Mouse (Mus musculus): Measurements from ENCODE around the gene Msantd3. TPM values are rescaled to one million over a fixed set of nuclear protein-coding genes. Genes with fewer than 3 reads are reported as not detected.
A peak's percentile ranks its signal among the peaks of the same experiment; 100 is the strongest.

Msantd3 gene
- total RNA-seq, 2 experiments from 2014 or later = 13.9 to 20.1 TPM

DNA sequence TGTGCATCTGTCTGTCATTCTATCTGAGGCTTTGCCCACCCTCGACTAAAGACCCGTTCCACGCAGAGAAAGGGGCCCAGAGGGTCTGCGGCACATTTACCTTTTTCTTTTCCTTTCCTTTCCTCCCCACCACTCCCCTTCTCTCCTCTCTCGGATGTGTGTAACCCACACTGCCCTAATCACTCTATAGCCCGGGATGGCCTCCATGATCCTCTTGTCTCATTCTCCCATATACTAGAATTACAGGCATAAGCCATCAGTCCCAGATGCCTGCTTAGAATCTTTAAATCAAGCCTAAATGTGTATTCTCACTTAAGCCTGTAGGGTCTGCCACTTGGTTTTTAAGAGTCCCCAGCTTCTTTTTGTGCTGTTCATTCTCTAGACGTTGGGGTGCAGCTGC is 36.6 kb downstream of the Msantd3 start:
- Histone ChIP-seq H3K4me3 (no peak overlapping the region), H3K27ac (no peak overlapping the region)
- DNase-seq = no peak
- intact Hi-C loops (cut with DNase I) = no loop called here
- no peak for TF ChIP-seq CTCF (IDR thresholded peaks at IDR 0.05)

DNA sequence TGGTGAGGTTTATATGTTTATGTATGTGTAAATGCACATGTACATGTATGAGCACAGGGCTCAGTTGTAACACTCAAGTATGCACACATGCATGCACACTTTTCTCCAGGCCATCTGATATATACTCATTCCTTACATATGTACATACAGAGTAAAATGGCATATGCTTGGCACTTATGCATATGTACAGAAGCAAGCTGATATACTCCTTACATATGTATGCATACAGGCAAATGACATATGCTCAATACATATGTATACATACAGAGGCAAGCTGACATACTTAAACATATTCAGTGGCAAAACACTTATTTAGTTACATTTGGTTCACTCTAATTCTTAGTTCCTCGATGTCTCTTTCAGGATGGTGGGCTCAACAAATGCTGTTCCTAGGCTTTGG is 38.1 kb downstream of the Msantd3 start:
- no peak overlapping the region for H3K27ac ChIP-seq
- no peak for TF ChIP-seq CTCF (IDR thresholded peaks at IDR 0.05)
- intact Hi-C loops (cut with DNase I) = no loop called here
- no peak overlapping the region for H3K4me3 ChIP-seq
- DNase-seq = no peak

DNA sequence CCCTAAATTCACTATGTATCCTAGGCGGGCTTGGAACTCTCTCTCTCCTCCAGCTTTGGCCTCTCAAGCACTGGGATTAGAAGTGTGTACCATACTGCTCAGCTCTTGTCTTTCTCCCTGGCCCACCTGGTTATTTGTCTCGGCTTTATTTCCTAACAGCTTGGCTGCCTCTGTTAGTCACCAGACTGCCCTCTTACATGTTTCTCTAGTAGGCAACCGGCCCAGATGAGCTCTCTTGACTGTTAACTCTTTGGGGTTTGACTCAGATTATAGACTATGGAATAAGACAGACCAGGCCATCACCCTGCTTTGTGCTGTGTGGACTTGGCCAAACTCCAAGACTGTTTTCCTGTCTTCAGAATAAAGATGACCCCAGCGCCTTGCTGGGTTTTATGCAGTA is 38.7 kb downstream of the Msantd3 start:
- intact Hi-C loops (cut with DNase I) = no loop called here
- Histone ChIP-seq H3K27ac (no peak overlapping the region), H3K4me3 (no peak overlapping the region)
- DNase-seq = no peak
- no peak for TF ChIP-seq CTCF (IDR thresholded peaks at IDR 0.05)

DNA sequence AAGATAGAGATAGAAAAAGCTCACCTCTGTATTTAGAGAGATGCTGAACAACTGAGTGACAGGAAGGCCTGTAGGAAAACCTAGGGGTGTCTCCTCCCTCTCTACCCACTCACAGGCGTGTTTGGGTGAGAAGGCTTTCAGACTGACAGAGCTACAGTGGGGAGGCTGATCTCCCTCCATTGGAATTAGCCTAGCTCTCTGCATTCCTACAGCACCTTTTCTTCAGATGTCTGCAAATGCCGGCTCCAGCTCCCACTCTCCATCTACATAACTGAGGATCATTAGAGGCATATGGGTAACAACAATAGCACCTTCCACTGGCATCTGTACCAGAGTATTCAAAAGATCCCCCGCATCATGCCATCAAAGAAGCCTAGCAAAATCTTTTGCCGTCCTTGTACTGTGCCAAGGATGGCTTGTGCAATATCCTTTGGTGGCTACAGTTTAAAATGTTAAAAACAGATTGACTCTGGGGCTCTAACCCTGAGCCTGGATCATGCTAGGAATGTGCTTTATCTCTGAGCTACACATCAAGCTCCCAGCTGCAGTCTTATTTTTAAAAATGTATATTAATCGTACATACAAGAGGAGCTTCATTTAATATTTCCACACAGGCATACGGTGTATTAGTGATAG is 39.9 kb downstream of the Msantd3 start:
- intact Hi-C loops (cut with DNase I) = no loop called here

DNA sequence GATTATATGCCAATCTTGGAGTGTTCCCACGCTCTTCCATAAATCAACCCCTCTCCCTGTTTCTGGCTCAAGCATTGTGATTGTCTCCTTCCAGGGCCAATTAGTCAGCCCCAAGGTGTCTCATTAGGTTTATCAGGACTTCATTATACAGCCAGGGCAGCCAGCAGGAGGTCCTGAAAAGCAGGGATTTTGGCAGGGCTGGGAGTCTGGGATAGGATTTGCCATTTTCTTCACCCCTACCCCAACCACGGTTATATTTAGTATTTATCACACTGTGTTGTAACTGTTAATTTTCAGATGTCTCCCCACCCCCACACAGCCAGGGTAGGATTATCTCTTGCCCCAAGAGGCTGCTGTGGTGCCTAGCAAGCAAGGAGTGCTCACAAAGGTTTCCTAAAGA is 41.5 kb downstream of the Msantd3 start:
- intact Hi-C loops (cut with DNase I) = no loop called here
- no peak for TF ChIP-seq CTCF (IDR thresholded peaks at IDR 0.05)
- no peak overlapping the region for H3K4me3 ChIP-seq
- H3K27ac ChIP-seq = no peak overlapping the region
- no peak for DNase-seq

More for the DNA sequence above, 39.9 kb downstream of the Msantd3 start:
- Histone ChIP-seq H3K27ac (no peak overlapping the region), H3K4me3 (no peak overlapping the region)
- TF ChIP-seq CTCF (IDR thresholded peaks at IDR 0.05) = no peak
- no peak for DNase-seq

DNA sequence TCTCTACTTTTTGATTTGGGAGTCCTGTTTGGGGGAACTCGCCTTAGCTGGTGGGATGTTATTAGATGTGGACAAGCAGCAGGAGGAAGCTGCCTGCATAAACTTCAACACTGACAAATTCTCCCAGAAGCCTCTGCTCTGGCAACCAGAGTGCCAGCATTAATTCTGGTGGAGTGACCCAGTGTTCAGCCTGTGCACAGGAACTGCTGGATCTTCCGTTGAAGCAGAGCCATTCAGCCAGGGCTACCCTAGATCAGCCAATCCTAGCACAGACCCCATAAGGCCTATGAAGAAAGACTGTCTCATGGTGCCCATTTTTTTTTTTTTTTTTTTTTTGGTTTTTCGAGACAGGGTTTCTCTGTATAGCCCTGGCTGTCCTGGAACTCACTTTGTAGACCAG is 42.3 kb downstream of the Msantd3 start:
- no peak overlapping the region for H3K27ac ChIP-seq
- TF ChIP-seq CTCF (IDR thresholded peaks at IDR 0.05) = no peak
- H3K4me3 ChIP-seq = no peak overlapping the region
- no peak for DNase-seq
- intact Hi-C loops (cut with DNase I) = no loop called here

DNA sequence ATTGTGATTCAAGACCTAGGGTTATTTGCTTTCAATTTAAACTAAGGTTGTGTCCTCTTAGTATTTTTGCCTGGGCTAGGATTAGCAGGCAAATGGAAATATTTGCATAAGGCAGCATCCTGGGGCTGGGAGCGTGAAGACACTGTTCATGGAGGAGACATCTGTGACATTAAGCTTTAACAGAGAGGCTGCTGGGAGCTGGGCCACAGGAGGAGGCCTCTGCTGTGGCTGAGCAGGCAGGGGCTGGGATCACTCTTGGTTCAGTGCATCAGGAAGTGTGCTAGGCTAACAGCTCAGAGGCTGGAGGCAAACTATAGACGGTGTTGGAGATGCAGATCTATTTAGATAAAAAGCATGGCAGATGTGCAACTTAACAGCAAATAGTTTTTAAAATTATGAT is 43.2 kb downstream of the Msantd3 start:
- H3K4me3 ChIP-seq = no peak overlapping the region
- DNase-seq = no peak
- no peak overlapping the region for H3K27ac ChIP-seq
- intact Hi-C loops (cut with DNase I) = no loop called here
- TF ChIP-seq CTCF (IDR thresholded peaks at IDR 0.05) = no peak

DNA sequence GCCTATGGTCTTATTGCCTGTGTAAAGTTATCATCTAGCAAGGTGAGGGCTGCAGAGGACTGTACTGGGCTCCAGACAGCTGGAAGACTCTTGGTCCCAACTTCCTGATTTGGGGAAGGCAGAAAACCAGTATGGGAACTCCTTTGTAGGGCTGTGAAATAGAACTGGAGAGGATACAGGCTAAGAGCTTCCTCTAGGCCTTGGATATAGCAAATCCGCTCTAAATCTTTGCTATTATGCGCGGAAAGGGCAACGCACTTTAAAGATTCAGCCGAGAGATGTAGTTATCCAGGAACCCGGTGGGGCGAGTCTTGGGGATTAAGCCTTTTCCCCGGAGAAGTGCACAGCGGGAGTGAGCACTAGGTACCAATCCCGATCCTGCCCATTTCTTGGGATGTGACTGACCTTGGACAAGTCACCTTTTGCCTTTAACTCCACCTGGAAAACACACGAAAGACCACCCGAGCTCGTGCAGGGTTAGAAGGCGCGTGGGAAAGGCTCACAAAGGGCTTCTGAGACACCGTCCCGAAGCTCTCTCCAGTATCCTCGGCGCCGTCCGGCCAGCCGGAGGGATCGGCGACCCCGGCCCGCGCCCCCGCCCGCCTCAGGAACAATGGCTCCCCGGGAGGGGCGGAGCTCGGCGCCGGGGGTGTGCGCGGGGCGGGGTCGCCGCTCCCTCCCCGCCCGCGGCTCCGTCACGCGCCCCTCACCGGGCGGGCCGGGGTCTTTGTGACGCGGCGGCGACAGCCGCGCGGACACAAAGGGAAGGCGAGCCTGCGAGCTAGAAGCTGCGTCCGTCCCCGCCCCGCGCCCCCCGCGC is 44.9 kb downstream of the Msantd3 start, which contains the start of gene Tmeff1:
Tmeff1 (plus strand) TSS at position 754 of the 820 bp plus-strand sequence.
- DNase-seq = peak; percentile 24
- TF ChIP-seq CTCF (IDR thresholded peaks at IDR 0.05) = no peak

DNA sequence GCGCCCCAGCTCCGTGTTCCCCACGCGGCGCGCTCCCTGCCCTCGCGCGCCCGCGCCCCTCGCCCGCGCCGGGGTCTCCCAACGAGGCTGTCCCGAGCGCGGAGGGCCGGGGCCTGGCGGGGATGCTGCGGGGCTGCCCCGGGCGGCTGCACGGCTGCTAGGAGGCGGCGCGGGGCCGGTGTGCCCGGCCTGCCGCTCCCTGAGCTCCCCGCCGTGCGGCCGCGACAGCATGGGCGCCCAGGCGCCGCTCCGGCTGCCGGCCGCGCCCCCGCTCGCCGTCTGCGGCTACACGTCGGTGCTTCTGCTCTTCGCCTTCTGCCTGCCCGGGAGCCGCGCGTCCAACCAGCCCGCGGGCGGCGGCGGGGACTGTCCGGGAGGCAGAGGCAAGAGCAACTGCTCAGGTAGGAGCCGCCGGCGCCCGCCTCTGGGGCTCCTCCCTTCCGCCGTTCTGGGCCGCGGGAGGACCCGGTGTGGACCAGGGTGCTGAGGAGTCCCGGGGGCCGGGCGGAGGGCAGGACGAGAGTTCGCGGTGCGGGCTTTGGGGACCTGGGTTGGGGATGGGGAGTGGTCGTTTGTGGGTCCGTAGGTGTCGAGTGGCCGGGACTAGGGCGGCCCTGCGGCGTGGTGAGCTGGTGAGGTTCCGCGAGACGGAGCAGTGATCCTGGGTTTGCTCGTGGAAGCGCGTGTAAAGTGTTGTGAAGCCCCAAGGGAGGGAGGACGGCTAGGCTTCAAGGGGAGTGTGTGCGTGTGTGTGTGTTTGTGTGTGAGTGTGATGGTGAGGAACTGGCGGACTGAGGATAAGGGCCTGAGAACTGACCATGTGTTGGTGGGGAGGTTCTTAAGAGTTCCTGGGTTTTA is 45.7 kb downstream of the Msantd3 start:
- peak overlapping the region; percentile 77 for H3K4me3 ChIP-seq
- no peak overlapping the region for H3K27ac ChIP-seq
- intact Hi-C loops (cut with DNase I) = loop anchor here (5.0 kb wide), 1 partner anchor 92 kb away; no protein-coding TSS in a partner anchor
- TF ChIP-seq CTCF (IDR thresholded peaks at IDR 0.05) = no peak
- peak; percentile 52 for DNase-seq

More for the DNA sequence above, 44.9 kb downstream of the Msantd3 start, which contains the start of gene Tmeff1:
- Histone ChIP-seq H3K4me3 (peak within 1 kb of the TSS; percentile 77), H3K27ac (no peak within 1 kb of the TSS)
- intact Hi-C loops (cut with DNase I) = loop anchor here (5.0 kb wide), 1 partner anchor 93 kb away; no protein-coding TSS in a partner anchor

DNA sequence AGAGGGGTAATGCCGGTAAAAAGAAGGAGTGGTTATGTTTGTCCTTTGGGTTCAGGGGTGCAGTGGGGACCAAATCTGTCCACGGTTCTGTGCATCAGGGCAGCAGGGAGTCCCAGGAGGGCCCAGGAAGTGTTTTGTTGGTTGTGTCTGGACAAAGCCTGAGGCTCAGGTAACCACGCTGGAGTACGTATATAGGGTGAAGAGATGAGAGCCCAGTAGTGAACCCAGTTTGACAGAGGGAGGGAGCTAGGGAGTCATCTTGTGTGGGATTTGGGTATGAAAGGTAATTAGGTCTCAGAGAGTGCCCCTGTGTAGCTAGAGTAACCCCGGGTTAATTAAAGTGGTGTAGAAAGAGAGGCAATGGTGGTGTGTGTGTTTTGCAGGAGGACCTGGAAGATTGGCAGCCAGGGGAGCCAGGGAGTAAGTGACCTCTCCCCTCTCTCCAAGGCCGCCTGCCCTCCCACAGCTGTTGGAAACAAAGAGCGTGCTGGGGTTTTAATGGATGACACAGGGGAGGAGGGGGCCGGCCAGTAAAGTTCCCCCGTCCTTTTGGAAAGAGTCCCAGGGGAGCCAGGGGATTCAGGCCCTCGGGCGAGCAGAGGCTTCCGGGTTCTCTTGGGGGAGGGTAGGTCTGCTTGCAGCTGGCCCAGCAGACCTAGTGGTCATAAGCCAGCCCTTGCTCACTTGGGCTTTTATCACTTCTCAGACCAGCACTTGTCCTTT is 46.5 kb downstream of the Msantd3 start:
- no peak overlapping the region for H3K27ac ChIP-seq
- TF ChIP-seq CTCF (IDR thresholded peaks at IDR 0.05) = no peak
- H3K4me3 ChIP-seq = peak overlapping the region; percentile 77
- intact Hi-C loops (cut with DNase I) = loop anchor here (5.0 kb wide), 1 partner anchor 91 kb away; no protein-coding TSS in a partner anchor
- no peak for DNase-seq

DNA sequence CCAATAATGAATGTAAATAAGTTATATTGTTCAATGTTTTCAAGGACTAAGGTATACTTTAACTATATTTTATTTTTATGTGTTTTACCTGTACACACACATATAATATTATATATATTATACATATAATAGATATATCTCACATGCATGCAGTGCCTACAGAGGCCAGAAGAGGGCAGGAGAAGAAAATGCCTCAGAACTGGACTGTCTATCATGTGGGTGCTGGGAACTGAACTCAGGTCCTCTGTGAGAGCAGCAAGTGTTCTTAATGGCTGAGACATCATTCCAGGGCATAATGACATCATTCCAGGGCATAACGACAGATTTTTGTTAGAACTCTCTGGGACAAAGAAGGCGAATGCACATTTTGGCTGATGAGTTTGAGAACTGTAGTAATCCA is 47.8 kb downstream of the Msantd3 start:
- intact Hi-C loops (cut with DNase I) = loop anchor here (5.0 kb wide), 1 partner anchor 90 kb away; no protein-coding TSS in a partner anchor
- H3K4me3 ChIP-seq = no peak overlapping the region
- TF ChIP-seq CTCF (IDR thresholded peaks at IDR 0.05) = peak; percentile 39
- no peak overlapping the region for H3K27ac ChIP-seq
- no peak for DNase-seq

DNA sequence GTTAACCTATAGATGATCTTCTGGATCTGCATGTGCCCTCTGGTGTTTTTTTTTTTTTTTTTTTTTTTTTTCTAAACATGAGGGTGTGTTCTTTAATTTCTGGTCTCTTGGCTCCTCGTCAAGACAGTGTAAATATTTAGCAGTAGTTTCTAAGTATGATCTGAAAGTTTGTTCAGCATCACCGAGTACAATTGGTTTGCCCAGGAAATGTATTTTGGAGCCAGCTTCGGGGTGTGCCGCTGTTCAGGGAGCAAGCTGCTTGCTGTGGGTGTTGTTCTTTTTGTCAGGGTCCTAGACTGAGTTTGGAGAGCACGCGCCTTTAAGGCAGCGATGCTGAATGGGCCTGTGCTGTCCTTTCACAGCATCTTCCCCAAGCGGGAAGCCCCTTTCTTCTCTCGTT is 48.8 kb downstream of the Msantd3 start:
- no peak overlapping the region for H3K4me3 ChIP-seq
- intact Hi-C loops (cut with DNase I) = loop anchor here (5.0 kb wide), 1 partner anchor 89 kb away; no protein-coding TSS in a partner anchor
- no peak overlapping the region for H3K27ac ChIP-seq
- DNase-seq = no peak
- TF ChIP-seq CTCF (IDR thresholded peaks at IDR 0.05) = no peak
